Mouse (Mus musculus): ENCODE measurements at regions not wholly inside any gene's neighbourhood (a gene's known extent, or its start where the extent isn't known, plus 50 kb on each side); places are given as distances from the start of the nearest gene placed in this dataset.

DNA sequence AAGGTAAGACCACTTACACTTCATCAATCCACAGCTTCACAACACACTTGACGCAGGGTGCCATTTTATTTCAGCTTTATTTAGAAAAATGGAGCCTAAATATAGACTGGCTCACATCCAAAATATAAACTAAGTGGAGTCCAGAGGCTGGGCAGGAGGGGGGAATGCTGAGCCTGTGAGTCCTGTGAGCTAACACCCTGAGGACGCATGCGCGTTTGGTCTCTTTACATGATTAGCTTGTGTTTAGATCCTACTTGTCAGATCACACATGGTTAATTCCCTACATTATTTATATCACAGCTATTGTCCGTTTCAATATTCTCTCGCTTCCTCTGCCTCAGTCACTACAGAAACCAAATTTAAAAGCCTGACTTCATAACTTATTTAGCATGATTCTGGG lies 99.1 kb upstream of the Hnrnpa3 start:
- DNase-seq (ENCODE audit: low read depth, low spot score): no peak
- H3K27me3 ChIP-seq (ENCODE audit: control insufficient read depth, insufficient read depth, low read length, poor library complexity, severe bottlenecking): no peaks in the 10 kb centered on the region
- H3K36me3 ChIP-seq (ENCODE audit: control insufficient read depth, insufficient read depth, low read length, poor library complexity, severe bottlenecking): no peaks in the 10 kb centered on the region

DNA sequence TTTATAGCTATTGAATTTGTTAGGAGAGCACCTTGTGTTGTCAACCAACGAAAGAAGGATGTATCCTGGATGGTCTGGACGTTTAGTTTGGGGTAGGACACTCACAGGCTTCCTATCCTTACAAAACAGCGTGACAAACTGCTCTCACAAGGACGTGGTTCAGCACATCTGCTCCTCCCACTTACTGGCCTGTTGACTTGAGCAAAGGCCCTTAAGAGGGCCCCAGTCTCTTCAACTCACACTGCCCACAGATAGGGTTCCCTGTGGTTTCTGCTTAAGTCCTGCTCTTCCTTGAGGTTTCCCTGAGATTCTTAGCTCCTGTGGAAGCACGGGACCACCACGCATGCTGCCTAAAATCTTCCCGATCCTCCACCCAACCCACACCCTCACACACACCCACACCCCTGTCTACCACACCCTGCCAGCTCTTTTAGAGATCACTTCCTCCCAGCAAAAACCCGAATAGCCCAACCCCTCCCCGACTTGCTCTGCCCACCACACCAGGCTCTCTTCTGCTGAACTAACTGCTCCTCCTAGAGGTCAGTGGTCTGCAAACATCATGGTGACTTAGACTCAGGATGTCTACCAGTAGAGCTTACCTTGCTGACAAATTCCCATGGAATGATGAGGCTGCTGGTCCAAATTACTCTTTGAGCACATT lies 95.7 kb upstream of the Hnrnpa3 start:
- Histone ChIP-seq H3K27me3 (ENCODE audit: control insufficient read depth, insufficient read depth, low read length, poor library complexity, severe bottlenecking) (no peaks in the 10 kb centered on the region), H3K36me3 (ENCODE audit: control insufficient read depth, insufficient read depth, low read length, poor library complexity, severe bottlenecking) (no peaks in the 10 kb centered on the region)
- peak; percentile 40 for DNase-seq (ENCODE audit: low read depth, low spot score)

DNA sequence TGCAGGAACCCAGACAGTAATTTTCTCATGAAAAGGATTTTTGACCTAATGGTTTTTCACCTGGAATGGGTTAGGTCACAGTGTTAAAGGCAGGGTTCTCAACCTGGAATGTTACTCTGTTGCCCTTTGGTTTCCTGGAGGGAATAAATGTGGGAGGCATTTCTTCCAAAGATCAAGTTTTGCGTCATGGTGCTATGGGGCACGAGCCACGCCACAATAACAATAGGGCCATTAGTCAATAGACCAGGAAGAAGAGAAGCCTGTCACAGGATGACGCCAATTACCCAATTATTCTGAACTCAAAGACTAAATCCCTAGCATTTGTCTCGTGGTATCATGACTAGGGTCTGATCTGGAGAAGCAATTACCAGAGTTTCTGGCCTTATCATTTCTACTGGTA lies 94.3 kb upstream of the Hnrnpa3 start:
- H3K27me3 ChIP-seq (ENCODE audit: control insufficient read depth, insufficient read depth, low read length, poor library complexity, severe bottlenecking): no peaks in the 10 kb centered on the region
- DNase-seq (ENCODE audit: low read depth, low spot score): no peak
- no peaks in the 10 kb centered on the region for H3K36me3 ChIP-seq (ENCODE audit: control insufficient read depth, insufficient read depth, low read length, poor library complexity, severe bottlenecking)

DNA sequence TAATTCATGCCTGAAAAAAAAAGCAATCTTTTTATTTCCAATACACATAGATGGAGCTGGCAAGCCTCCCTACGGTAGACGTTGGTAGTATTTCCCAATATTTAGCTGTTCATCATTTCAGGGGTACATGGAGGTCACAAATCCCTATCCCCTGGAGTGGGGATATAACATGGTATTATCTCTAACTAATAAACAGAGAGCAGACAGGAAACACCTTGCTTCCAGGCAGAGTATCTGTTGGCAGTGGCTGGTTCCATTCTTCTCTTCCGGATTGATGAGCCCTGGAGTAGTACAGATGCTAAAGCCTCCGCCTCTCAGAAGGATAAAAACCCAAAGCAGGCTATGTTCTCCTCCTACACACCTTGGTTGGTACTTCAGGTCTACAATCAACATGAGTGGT lies 91.9 kb upstream of the Hnrnpa3 start:
- Histone ChIP-seq H3K36me3 (ENCODE audit: control insufficient read depth, insufficient read depth, low read length, poor library complexity, severe bottlenecking) (no peaks in the 10 kb centered on the region), H3K27me3 (ENCODE audit: control insufficient read depth, insufficient read depth, low read length, poor library complexity, severe bottlenecking) (no peaks in the 10 kb centered on the region)
- no peak for DNase-seq (ENCODE audit: low read depth, low spot score)

DNA sequence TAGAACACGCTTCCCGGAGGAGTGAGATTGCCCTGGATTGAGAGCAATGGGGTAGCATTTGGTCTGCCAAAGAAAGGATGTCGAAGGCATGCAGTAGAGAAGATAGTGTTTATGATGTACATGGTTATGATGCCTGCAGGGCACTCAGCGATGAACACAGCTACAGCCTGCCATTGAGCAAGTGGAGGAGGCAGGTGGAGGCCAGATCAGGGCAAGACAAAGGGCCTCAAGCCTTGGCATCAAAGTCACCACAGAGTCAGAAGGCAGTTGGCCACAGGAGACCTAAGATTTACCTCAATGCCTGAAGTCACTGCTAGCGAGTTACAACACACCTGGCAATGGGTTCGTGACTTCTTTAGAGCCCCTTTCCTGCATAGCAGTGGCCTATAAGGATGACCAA lies 89.3 kb upstream of the Hnrnpa3 start:
- DNase-seq (ENCODE audit: low read depth, low spot score): no peak
- Histone ChIP-seq H3K36me3 (ENCODE audit: control insufficient read depth, insufficient read depth, low read length, poor library complexity, severe bottlenecking) (no peaks in the 10 kb centered on the region), H3K27me3 (ENCODE audit: control insufficient read depth, insufficient read depth, low read length, poor library complexity, severe bottlenecking) (no peaks in the 10 kb centered on the region)

DNA sequence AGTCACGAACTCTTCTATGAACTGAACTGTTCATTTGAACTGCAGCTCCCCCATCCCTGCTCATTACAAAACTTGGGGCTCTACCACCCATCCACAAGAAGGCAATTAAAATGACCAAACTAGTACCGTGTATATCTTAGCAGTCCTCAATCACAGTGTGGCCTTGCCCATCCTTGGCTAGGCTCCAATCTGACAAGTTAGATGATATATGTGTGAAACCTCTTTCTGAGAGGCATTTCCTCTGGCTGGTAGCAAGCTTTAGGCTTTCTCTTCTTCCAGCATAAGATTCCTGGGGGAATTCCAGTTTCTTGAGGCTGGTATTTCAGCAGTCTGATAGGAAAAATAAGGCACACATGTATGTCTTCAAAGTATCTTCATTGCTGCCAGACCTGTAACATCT lies 88.8 kb upstream of the Hnrnpa3 start:
- Histone ChIP-seq H3K27me3 (ENCODE audit: control insufficient read depth, insufficient read depth, low read length, poor library complexity, severe bottlenecking) (no peaks in the 10 kb centered on the region), H3K36me3 (ENCODE audit: control insufficient read depth, insufficient read depth, low read length, poor library complexity, severe bottlenecking) (no peaks in the 10 kb centered on the region)
- no peak for DNase-seq (ENCODE audit: low read depth, low spot score)

DNA sequence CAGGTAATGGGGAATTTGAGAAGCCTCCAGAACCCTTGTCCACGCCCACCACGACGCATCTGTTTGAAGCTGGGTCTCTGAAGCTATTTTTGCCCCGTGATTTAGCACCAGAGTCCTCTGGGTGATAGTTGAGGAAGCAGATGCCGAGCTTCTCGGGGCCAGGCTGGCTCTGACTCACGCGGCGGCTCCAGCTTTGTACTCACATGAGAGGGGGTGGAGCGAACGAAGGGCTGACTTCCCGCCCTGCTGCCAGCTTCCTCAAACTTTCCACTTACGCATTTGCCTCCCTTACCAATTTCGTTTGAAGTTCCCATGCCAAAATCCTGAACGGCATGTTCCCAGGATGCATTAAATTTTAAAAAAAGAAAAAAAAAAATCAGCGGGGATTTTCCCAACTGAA lies 74.1 kb upstream of the Hnrnpa3 start:
- DNase-seq (ENCODE audit: low read depth, low spot score): peak; percentile 81
- Histone ChIP-seq H3K36me3 (ENCODE audit: control insufficient read depth, insufficient read depth, low read length, poor library complexity, severe bottlenecking) (no peaks in the 10 kb centered on the region), H3K27me3 (ENCODE audit: control insufficient read depth, insufficient read depth, low read length, poor library complexity, severe bottlenecking) (no peaks in the 10 kb centered on the region)

DNA sequence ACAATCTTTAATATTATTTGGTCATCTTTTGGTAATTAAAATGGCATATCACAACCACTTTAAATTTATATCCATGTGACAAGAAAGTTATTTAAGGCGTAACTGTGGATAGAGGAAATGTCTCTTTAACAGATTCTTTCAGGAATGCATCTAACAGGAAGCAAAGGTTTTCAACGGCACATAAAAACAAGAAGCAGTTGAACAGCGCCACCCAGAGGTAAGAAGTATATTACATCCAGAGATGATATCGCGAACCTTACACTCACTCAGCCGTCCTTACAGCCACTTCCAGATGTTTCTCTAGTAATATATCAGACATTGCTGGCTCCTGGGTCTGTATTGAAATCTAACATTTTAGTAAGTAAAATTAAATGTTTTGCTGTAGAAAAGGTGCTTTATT lies 70.5 kb upstream of the Hnrnpa3 start:
- no peaks in the 10 kb centered on the region for H3K36me3 ChIP-seq (ENCODE audit: control insufficient read depth, insufficient read depth, low read length, poor library complexity, severe bottlenecking)
- peak; percentile 84 for DNase-seq (ENCODE audit: low read depth, low spot score)
- H3K27me3 ChIP-seq (ENCODE audit: control insufficient read depth, insufficient read depth, low read length, poor library complexity, severe bottlenecking): no peaks in the 10 kb centered on the region; the same call in 1 of the 2 replicates

DNA sequence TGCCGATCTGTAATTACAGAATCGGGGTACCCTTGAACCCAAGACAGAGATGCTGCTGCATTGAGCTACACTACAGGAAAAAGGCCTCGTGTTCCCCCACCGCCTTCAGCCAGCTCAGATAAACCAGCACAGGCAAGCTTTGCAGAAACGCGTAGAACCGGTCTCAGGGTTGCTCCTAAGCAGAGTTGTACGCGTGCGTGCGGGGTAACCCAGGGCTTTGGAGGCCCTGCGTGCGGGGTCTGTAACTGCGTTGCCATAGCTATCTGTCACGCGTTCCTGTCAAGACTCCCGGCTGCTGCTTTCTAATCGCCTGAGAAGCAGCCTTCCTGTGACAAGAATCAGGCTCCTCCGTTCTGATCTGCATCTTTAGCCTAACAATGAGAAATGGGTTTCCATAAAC lies 69.6 kb upstream of the Hnrnpa3 start:
- Histone ChIP-seq H3K36me3 (ENCODE audit: control insufficient read depth, insufficient read depth, low read length, poor library complexity, severe bottlenecking) (no peaks in the 10 kb centered on the region), H3K27me3 (ENCODE audit: control insufficient read depth, insufficient read depth, low read length, poor library complexity, severe bottlenecking) (no peaks in the 10 kb centered on the region; the same call in 1 of the 2 replicates)
- no peak for DNase-seq (ENCODE audit: low read depth, low spot score)

DNA sequence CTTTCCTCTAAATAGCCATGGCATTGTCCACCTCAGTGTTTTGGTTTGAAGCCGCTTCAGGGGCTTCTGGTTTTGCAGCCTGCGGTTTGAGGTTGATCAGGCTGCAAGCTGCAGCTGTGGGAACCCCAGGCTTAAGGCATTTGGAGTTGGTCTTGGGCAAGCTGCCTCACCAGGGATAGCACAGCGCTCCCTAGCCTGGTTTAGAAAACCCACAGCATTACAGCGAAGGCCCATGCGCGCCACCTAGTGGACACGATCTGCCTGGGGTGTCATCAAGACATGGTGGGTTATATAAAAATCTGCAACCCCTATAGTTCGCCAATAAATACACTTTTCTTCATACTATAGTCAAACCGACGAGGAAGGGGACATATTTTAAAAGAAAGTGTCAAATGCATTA lies 68.9 kb upstream of the Hnrnpa3 start:
- Histone ChIP-seq H3K27me3 (ENCODE audit: control insufficient read depth, insufficient read depth, low read length, poor library complexity, severe bottlenecking) (no peaks in the 10 kb centered on the region; the same call in 1 of the 2 replicates), H3K36me3 (ENCODE audit: control insufficient read depth, insufficient read depth, low read length, poor library complexity, severe bottlenecking) (no peaks in the 10 kb centered on the region)
- peak; percentile 90 for DNase-seq (ENCODE audit: low read depth, low spot score)

DNA sequence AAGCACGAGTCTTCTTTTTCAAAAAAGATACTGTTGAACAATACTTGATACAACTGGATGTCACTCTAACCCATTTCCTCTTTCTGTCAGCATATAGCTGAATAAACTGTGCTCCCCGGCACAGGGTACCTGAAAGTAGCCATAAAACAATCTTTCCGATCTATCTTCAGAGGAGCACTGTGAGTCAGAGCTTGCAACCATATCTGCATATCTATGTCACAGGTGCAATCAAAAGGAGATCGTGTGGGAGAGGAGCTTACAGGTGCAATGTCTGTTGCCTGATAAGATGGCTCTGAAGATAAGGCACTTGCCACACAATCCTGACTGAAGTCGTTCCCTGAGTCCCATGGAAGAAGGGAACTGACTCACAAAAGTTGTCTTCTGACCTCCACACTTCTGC lies 58.5 kb upstream of the Hnrnpa3 start:
- no peaks in the 10 kb centered on the region for H3K36me3 ChIP-seq (ENCODE audit: control insufficient read depth, insufficient read depth, low read length, poor library complexity, severe bottlenecking)
- no peak for DNase-seq (ENCODE audit: low read depth, low spot score)
- no peaks in the 10 kb centered on the region; the same call in 1 of the 2 replicates for H3K27me3 ChIP-seq (ENCODE audit: control insufficient read depth, insufficient read depth, low read length, poor library complexity, severe bottlenecking)

DNA sequence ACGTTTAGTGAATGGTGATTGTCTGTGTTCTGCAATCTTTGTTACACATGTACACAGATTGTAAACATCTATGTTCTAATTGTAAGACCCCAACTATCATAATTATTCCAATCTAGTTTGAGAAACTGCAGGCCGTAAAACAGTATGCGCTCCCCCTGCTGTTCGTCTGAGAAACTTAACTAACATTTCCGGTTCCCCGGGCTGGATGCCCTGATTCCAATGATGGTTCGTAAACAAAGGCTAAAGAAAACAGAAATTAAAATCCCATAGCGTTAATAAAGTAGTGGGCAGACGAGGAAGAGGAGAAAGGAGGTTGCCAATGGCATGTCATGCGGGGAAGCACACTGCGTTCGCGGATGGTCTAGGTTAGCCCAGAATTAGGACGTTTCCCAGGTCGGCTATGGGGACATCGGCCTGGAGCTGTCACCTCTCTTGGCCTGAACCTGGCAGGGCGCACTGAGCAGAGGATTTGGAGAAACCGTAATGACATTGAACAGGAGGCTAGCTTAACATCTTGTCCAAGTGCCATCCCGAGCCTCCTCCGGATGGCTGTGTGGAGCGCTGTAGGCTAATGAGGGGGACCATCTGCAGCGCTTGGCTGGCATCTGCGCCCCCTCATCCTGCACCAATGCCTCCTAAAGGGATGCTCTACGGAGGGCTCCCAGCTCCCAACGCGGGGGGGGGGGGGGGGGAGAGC lies 55.7 kb upstream of the Hnrnpa3 start:
- peak; percentile 58 for DNase-seq (ENCODE audit: low read depth, low spot score)
- no peaks in the 10 kb centered on the region for H3K27me3 ChIP-seq (ENCODE audit: control insufficient read depth, insufficient read depth, low read length, poor library complexity, severe bottlenecking)
- H3K36me3 ChIP-seq (ENCODE audit: control insufficient read depth, insufficient read depth, low read length, poor library complexity, severe bottlenecking): no peaks in the 10 kb centered on the region

DNA sequence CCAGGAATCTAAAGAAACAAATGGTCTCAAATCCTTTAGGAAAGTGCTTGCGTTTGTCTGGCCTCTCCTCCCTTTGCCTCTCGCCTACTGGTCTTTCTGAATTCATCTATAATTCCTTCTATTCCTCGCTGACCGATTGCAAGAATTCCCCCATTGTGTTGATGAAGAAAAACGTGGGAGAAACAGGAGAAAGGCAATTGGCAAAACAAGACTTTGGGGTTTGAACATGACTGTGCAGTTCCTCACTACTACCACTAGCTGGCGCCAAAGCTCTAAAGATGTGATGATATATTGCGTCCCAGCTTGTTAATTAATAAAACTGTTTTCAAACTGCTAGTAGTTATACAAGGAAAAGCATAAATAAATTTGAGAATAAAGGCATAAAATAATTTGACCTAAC lies 53.4 kb upstream of the Hnrnpa3 start:
- Histone ChIP-seq H3K36me3 (ENCODE audit: control insufficient read depth, insufficient read depth, low read length, poor library complexity, severe bottlenecking) (no peaks in the 10 kb centered on the region), H3K27me3 (ENCODE audit: control insufficient read depth, insufficient read depth, low read length, poor library complexity, severe bottlenecking) (no peaks in the 10 kb centered on the region)
- peak; percentile 69 for DNase-seq (ENCODE audit: low read depth, low spot score)

DNA sequence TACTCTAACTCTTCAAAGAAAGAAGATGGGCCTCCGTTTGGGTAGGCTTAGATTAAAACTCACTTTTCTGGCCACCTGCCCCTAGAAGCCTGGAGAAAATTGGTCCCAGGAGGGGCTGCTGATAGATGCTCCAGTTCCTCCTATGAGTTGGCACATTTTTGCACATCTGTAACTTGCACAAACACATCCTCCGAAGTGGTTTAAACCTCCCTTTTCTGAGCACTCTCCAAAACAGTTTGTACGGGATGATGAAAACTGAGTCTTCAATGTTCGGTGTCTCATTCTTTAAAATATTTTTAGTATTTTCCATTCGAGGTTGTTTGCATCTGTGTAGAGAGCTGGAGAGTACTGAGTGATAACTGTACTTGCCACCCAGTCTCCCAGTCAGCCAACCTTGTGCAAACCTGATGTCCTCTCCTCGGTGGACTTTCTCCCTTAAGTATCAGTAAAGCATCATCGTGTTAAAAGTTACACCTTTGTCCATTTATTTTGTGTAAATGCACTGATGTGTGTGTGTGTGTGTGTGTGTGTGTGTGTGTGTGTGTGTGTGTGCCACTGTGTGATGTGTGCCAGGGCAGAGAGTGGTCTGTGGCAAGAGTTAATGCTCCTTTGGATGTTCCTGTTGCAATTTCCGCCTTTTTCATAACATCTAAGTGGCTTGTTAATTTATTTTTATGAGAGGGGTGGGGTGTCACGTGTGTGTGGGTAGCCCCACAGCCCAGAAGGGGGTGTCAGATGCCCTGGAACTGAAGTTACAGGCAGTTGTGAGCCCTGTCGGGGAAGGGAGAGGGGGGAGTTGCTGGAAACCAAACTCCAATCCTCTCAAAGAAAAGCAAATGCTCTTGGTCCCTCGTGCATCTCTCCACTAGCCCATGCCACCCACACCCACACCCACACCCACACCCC lies 51.8 kb upstream of the Hnrnpa3 start:
- 0 out of 2 replicates have a peak, but pooled peaks cover 2% of the 10 kb centered on the region for H3K27me3 ChIP-seq (ENCODE audit: control insufficient read depth, insufficient read depth, low read length, poor library complexity, severe bottlenecking)
- no peaks in the 10 kb centered on the region for H3K36me3 ChIP-seq (ENCODE audit: control insufficient read depth, insufficient read depth, low read length, poor library complexity, severe bottlenecking)
- DNase-seq (ENCODE audit: low read depth, low spot score): no peak

DNA sequence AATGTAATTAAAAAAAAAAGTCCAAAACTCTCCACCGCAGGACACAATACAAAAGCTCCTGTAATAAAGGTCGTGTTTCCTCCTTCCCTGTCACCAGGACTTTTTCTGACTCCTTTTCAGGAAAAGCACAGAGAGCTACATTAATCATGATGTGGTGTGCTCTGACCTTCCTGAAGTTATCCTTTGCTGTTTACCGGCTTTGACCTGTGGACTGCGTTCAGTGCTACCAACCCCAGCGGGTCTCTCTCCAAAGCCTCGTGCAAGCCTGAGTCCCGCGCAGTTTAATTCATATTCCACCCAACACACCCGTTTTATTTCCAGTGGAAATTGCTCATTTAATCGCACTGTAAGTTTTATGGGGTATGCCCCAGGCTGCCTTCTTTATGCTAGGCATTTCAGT lies 51.1 kb upstream of the Hnrnpa3 start:
- no peak for DNase-seq (ENCODE audit: low read depth, low spot score)
- no peaks in the 10 kb centered on the region for H3K36me3 ChIP-seq (ENCODE audit: control insufficient read depth, insufficient read depth, low read length, poor library complexity, severe bottlenecking)
- 0 out of 2 replicates have a peak, but pooled peaks cover 2% of the 10 kb centered on the region for H3K27me3 ChIP-seq (ENCODE audit: control insufficient read depth, insufficient read depth, low read length, poor library complexity, severe bottlenecking)

Data from splenic B cell, adult 2 months (primary cell).